29 mouse cellular contexts compared by ENCODE assay signal in genomic region chr4:95579183-95579582, GRCm38 (mm10). TPM values are rescaled to one million over a fixed set of nuclear protein-coding genes. Genes with fewer than 3 reads are reported as not detected.
DNase-seq lines count a peak whose midpoint lies in the region; ATAC-seq and TF ChIP-seq lines count a peak whose summit lies in the region.
"Had no signal": no experiment of that assay in that cellular context is flagged by ENCODE, and none has a peak within 500 bp of the region (broad histone marks: within the 10 kb centered on the region; RNA-seq: fewer than 3 reads in every experiment).

No protein-coding gene starts in this region.

- no peak for ATAC-seq in liver, embryonic 11.5 days (replicated peaks; ENCODE audit: low FRiP score)
- ATAC-seq in kidney, postnatal 0 days (replicated peaks; ENCODE audit: low FRiP score, low read depth) = no peak; the same call in 1 of the 2 replicates
- ATAC-seq in liver, embryonic 13.5 days (ENCODE audit: low read depth) = peak; percentile 51; the same call in 1 of the 2 replicates
- ATAC-seq: CD4-positive, CD25-positive, alpha-beta regulatory T cell, adult 4 months; hindbrain, postnatal 0 days; intestine, embryonic 15.5 days; lung, postnatal 0 days had no signal

- H3K9me3 ChIP-seq in liver, embryonic 11.5 days (ENCODE audit: control insufficient read depth, low read length) = no peaks in the 10 kb centered on the region
- H3K9me3 ChIP-seq in kidney, postnatal 0 days (replicated peaks; ENCODE audit: low read length) = no peaks in the 10 kb centered on the region
- no peaks in the 10 kb centered on the region for H3K9me3 ChIP-seq in liver, embryonic 13.5 days (replicated peaks)
- H3K9me3 ChIP-seq: embryonic facial prominence, embryonic 10.5 days; embryonic facial prominence, embryonic 15.5 days; forebrain, embryonic 12.5 days; heart, embryonic 10.5 days; heart, embryonic 15.5 days; hindbrain, embryonic 12.5 days; intestine, embryonic 15.5 days; limb, embryonic 12.5 days had no signal

- peaks cover 22% of the 10 kb centered on the region; the same call in 1 of the 2 replicates for H3K4me1 ChIP-seq in liver, adult 2 months (ENCODE audit: control insufficient read depth, insufficient read depth, low read length)
- H3K4me1 ChIP-seq in liver, embryonic 11.5 days (replicated peaks; ENCODE audit: control insufficient read depth, insufficient read depth, low read length) = no peaks in the 10 kb centered on the region
- H3K4me1 ChIP-seq in kidney, postnatal 0 days (replicated peaks; ENCODE audit: insufficient read depth, low read length) = no peaks in the 10 kb centered on the region
- H3K4me1 ChIP-seq in liver, embryonic 13.5 days (replicated peaks) = no peaks in the 10 kb centered on the region
- H3K4me1 ChIP-seq: embryonic facial prominence, embryonic 15.5 days; forebrain, embryonic 12.5 days; heart, embryonic 10.5 days; heart, embryonic 15.5 days; hindbrain, embryonic 12.5 days; intestine, embryonic 15.5 days had no signal

- H3K36me3 ChIP-seq in liver, adult 2 months (ENCODE audit: control insufficient read depth, insufficient read depth, low read length) = no peaks in the 10 kb centered on the region
- no peaks in the 10 kb centered on the region for H3K36me3 ChIP-seq in liver, embryonic 11.5 days (ENCODE audit: control insufficient read depth, insufficient read depth, low read length)
- no peaks in the 10 kb centered on the region for H3K36me3 ChIP-seq in kidney, postnatal 0 days (ENCODE audit: insufficient read depth, low read length)
- no peaks in the 10 kb centered on the region for H3K36me3 ChIP-seq in liver, embryonic 13.5 days
- H3K36me3 ChIP-seq: embryonic facial prominence, embryonic 10.5 days; embryonic facial prominence, embryonic 15.5 days; forebrain, embryonic 12.5 days; heart, embryonic 10.5 days; heart, embryonic 15.5 days; hindbrain, embryonic 12.5 days; intestine, embryonic 15.5 days; limb, embryonic 12.5 days had no signal

- peak overlapping the region; percentile 98 for H3K4me3 ChIP-seq in liver, adult 2 months (ENCODE audit: insufficient read depth, low read depth, low read length)
- H3K4me3 ChIP-seq in liver, embryonic 11.5 days (ENCODE audit: low read depth, low read length) = no peak overlapping the region
- no peak overlapping the region for H3K4me3 ChIP-seq in kidney, postnatal 0 days (replicated peaks; ENCODE audit: low read depth, low read length)
- 0 out of 2 replicates have a peak overlapping the region, but pooled peaks have one; percentile 3 for H3K4me3 ChIP-seq in liver, embryonic 13.5 days (replicated peaks)
- H3K4me3 ChIP-seq: embryonic facial prominence, embryonic 10.5 days; embryonic facial prominence, embryonic 15.5 days; forebrain, embryonic 12.5 days; heart, embryonic 10.5 days; heart, embryonic 15.5 days; hindbrain, embryonic 12.5 days; intestine, embryonic 15.5 days; left cerebral cortex, adult 2 months; limb, embryonic 12.5 days; megakaryocyte, embryonic 14.5 days had no signal

- 23% methylated on average over 5 of the region's 5 CpGs for WGBS in liver, adult 2 months
- 85% methylated on average over 5 of the region's 5 CpGs for WGBS in liver, embryonic 11.5 days
- 72% methylated on average over 5 of the region's 5 CpGs for WGBS in kidney, postnatal 0 days
- 60% methylated on average over 5 of the region's 5 CpGs for WGBS in liver, embryonic 13.5 days (ENCODE audit: insufficient replicate concordance)

- TF ChIP-seq CTCF in liver, adult 2 months (IDR thresholded peaks at IDR 0.05; ENCODE audit: low read depth, low read length) = no peak
- no peak for TF ChIP-seq CTCF in kidney, postnatal 0 days (IDR thresholded peaks at IDR 0.05; ENCODE audit: low read depth)

- H3K79me2 ChIP-seq in liver, adult 2 months (ENCODE audit: control insufficient read depth, insufficient read depth, low read length) = peaks cover 24% of the 10 kb centered on the region; the same call in 1 of the 2 replicates

- H3K27ac ChIP-seq in liver, adult 2 months (replicated peaks; ENCODE audit: insufficient read depth, low read depth, low read length) = peak overlapping the region; percentile 97
- no peak overlapping the region for H3K27ac ChIP-seq in liver, embryonic 11.5 days (ENCODE audit: low read depth, low read length)
- H3K27ac ChIP-seq in kidney, postnatal 0 days = no peak overlapping the region
- no peak overlapping the region for H3K27ac ChIP-seq in liver, embryonic 13.5 days
- H3K27ac ChIP-seq: embryonic facial prominence, embryonic 10.5 days; embryonic facial prominence, embryonic 15.5 days; forebrain, embryonic 12.5 days; heart, embryonic 10.5 days; heart, embryonic 15.5 days; hindbrain, embryonic 12.5 days; hindbrain, postnatal 0 days; intestine, embryonic 15.5 days; left cerebral cortex, adult 2 months; limb, embryonic 12.5 days had no signal

- DNase-seq in liver, adult 2 months (ENCODE audit: extremely low read depth, low read depth, low spot score) = peak; percentile 97
- DNase-seq in liver, embryonic 11.5 days (ENCODE audit: low spot score) = no peak
- DNase-seq in kidney, postnatal 0 days (ENCODE audit: low spot score) = peak; percentile 19
- no peak for DNase-seq in liver, embryonic 13.5 days
- DNase-seq in cerebellum, adult 9-11 months = no peak
- no peak for DNase-seq in adrenal gland, adult (ENCODE audit: inconsistent age in 2 of 2, low spot score in 1 of 2)
- DNase-seq in spleen, adult 12 weeks (ENCODE audit: low spot score) = no peak
- DNase-seq: adrenal gland, postnatal 25 days; cerebellum, adult 18-20 months; cerebellum, postnatal 14 days; gastrocnemius, postnatal 25 days; heart, adult 11 months; lung, adult 18-20 months; lung, postnatal 4 days; midbrain, embryonic 14.5 days had no signal

- H3K9ac ChIP-seq in liver, adult 2 months (ENCODE audit: low read depth, low read length) = peak overlapping the region; percentile 96
- no peak overlapping the region for H3K9ac ChIP-seq in liver, embryonic 11.5 days (ENCODE audit: low read depth, low read length)
- no peak overlapping the region for H3K9ac ChIP-seq in kidney, postnatal 0 days (ENCODE audit: low read depth, low read length)
- H3K9ac ChIP-seq in liver, embryonic 13.5 days = no peak overlapping the region
- H3K9ac ChIP-seq: embryonic facial prominence, embryonic 15.5 days; forebrain, embryonic 12.5 days; heart, embryonic 15.5 days; hindbrain, embryonic 12.5 days; intestine, embryonic 15.5 days; limb, embryonic 12.5 days had no signal

- no peak overlapping the region for H3K4me2 ChIP-seq in liver, embryonic 11.5 days
- no peak overlapping the region for H3K4me2 ChIP-seq in kidney, postnatal 0 days (ENCODE audit: low read length)
- peak overlapping the region; percentile 13 for H3K4me2 ChIP-seq in liver, embryonic 13.5 days
- H3K4me2 ChIP-seq: embryonic facial prominence, embryonic 15.5 days; forebrain, embryonic 12.5 days; heart, embryonic 15.5 days; hindbrain, embryonic 12.5 days; intestine, embryonic 15.5 days; limb, embryonic 12.5 days had no signal

- H3K27me3 ChIP-seq in liver, adult 2 months (ENCODE audit: control insufficient read depth, insufficient read depth, low read length) = no peaks in the 10 kb centered on the region
- no peaks in the 10 kb centered on the region for H3K27me3 ChIP-seq in liver, embryonic 11.5 days (replicated peaks; ENCODE audit: control insufficient read depth, insufficient read depth, low read length)
- no peaks in the 10 kb centered on the region for H3K27me3 ChIP-seq in kidney, postnatal 0 days (ENCODE audit: insufficient read depth, low read length)
- H3K27me3 ChIP-seq in liver, embryonic 13.5 days = no peaks in the 10 kb centered on the region
- H3K27me3 ChIP-seq: embryonic facial prominence, embryonic 15.5 days; forebrain, embryonic 12.5 days; heart, embryonic 15.5 days; hindbrain, embryonic 12.5 days; intestine, embryonic 15.5 days; limb, embryonic 12.5 days; megakaryocyte, embryonic 14.5 days had no signal

- TF ChIP-seq POLR2A in liver, adult 2 months (IDR thresholded peaks at IDR 0.05; ENCODE audit: extremely low read depth, insufficient read depth, low read length) = no peak

RNA-seq across cellular contexts. Expression of gene Fggy, which starts 21.9 kb away (rescaled TPM):
- total RNA-seq in liver, adult 2 months (2014; rRNA removed) = 167 and 189 TPM in 2 replicates
- 99.5 and 102 TPM in 2 replicates for polyA plus RNA-seq in liver, adult 2 months (2012; rRNA removed)
- 7.9 and 10.6 TPM in 2 replicates for polyA plus RNA-seq in liver, embryonic 11.5 days (2014; fragmentation: Nextera tagmentation; extraction: Ambion mirVana)
- polyA plus RNA-seq in kidney, postnatal 0 days (2015; fragmentation: Nextera tagmentation; extraction: Ambion mirVana) = 35.3 and 43.2 TPM in 2 replicates
- polyA plus RNA-seq in liver, embryonic 13.5 days (2015; fragmentation: Nextera tagmentation; extraction: Ambion mirVana) = 13.9 and 14.8 TPM in 2 replicates
- total RNA-seq: monocyte, adult 5-6 weeks had no signal

Comparison
In these comparisons a context has a peak if more than half of its experiments do, and no peak if none do; other contexts are left out.
1. DNase-seq: peak in liver, adult 2 months (single experiment) and kidney, postnatal 0 days (single experiment); none in liver, embryonic 11.5 days (single experiment), liver, embryonic 13.5 days (single experiment), cerebellum, adult 9-11 months (single experiment), adrenal gland, adult (0 of 2) and spleen, adult 12 weeks (single experiment).
2. H3K4me3 ChIP-seq: peak in liver, adult 2 months (single experiment) and liver, embryonic 13.5 days (single experiment); none in liver, embryonic 11.5 days (single experiment) and kidney, postnatal 0 days (single experiment).